Mouse (Mus musculus) forebrain, embryonic 15.5 days (tissue): ENCODE data around the gene Fam170b. TPM values are rescaled to one million over a fixed set of nuclear protein-coding genes. Genes with fewer than 3 reads are reported as not detected.
A peak's percentile ranks its signal among the peaks of the same experiment; 100 is the strongest.

Experiments
- ATAC-seq: fragments of 200-750 bp; cut with Nextera tagmentation; replicated peaks from 2 replicates; pipeline ENCODE4 v1.8.0; 2017; ENCODE audit warnings: mild to moderate bottlenecking, moderate TSS enrichment, moderate library complexity
- H3K27ac ChIP-seq: fragments of 300-500 bp; sonication (generic); replicated peaks from 2 replicates; pipeline ENCODE4 v1.5.1; 2015; ENCODE audit warnings: mild to moderate bottlenecking, inconsistent platforms
- H3K27me3 ChIP-seq: fragments of 300-500 bp; sonication (generic); 2 replicates; pipeline ENCODE4 v1.6.1; 2015; ENCODE audit warnings: inconsistent platforms
- H3K36me3 ChIP-seq: fragments of 300-500 bp; sonication (generic); 2 replicates; pipeline ENCODE4 v1.6.1; 2015; ENCODE audit warnings: mild to moderate bottlenecking, inconsistent platforms
- H3K4me1 ChIP-seq: fragments of 300-500 bp; sonication (generic); 2 replicates; pipeline ENCODE4 v1.6.1; 2015; ENCODE audit warnings: inconsistent platforms
- H3K4me2 ChIP-seq: fragments of 300-500 bp; sonication (generic); replicated peaks from 2 replicates; pipeline ENCODE4 v1.6.1; 2015; ENCODE audit warnings: mild to moderate bottlenecking, inconsistent platforms
- H3K4me3 ChIP-seq: fragments of 300-500 bp; sonication (generic); 2 replicates; pipeline ENCODE4 v1.5.1; 2015; ENCODE audit warnings: mild to moderate bottlenecking, inconsistent platforms
- H3K9ac ChIP-seq: fragments of 300-500 bp; sonication (generic); replicated peaks from 2 replicates; pipeline ENCODE4 v1.6.1; 2015; ENCODE audit warnings: mild to moderate bottlenecking, inconsistent platforms
- H3K9me3 ChIP-seq: fragments of 300-500 bp; sonication (generic); 2 replicates; pipeline ENCODE4 v1.6.1; 2016; ENCODE audit warnings: inconsistent platforms
- WGBS: fragments of 180-500 bp; shearing (Covaris S2); methylation state at CpG from one replicate; pipeline ENCODE4 v1.1.7; 2015; ENCODE audit warnings: mixed read lengths; 5-methylcytosine and 5-hydroxymethylcytosine counted together
- polyA plus RNA-seq: library from polyadenylated mRNA; unstranded; fragments of >200 nt; fragmentation: Nextera tagmentation; extraction: Ambion mirVana; gene quantifications from 2 replicates; pipeline ENCODE4 v1.2.1, GENCODE M21; 2015

The Fam170b gene
- polyA plus RNA-seq, 1 experiment from 2014 or later = not detected

GRCm38 (mm10) chr14:32812429-32812828, 21.3 kb upstream of the Fam170b start:
- Histone ChIP-seq H3K4me1 (no peaks in the 10 kb centered on the region), H3K4me3 (no peak overlapping the region), H3K9ac (no peak overlapping the region), H3K27me3 (no peaks in the 10 kb centered on the region), H3K4me2 (no peak overlapping the region), H3K9me3 (no peaks in the 10 kb centered on the region), H3K36me3 (no peaks in the 10 kb centered on the region), H3K27ac (no peak overlapping the region)
- no peak for ATAC-seq
- WGBS = 59% methylated on average over 6 of the region's 6 CpGs

GRCm38 (mm10) chr14:32814961-32815360, 18.8 kb upstream of the Fam170b start:
- Histone ChIP-seq H3K27ac (no peak overlapping the region), H3K4me1 (no peaks in the 10 kb centered on the region), H3K4me2 (no peak overlapping the region), H3K36me3 (no peaks in the 10 kb centered on the region), H3K4me3 (no peak overlapping the region), H3K27me3 (no peaks in the 10 kb centered on the region), H3K9me3 (no peaks in the 10 kb centered on the region), H3K9ac (no peak overlapping the region)
- ATAC-seq = no peak
- 60% methylated on average over 4 of the region's 4 CpGs for WGBS

- no peak for ATAC-seq
- H3K9ac ChIP-seq = no peak overlapping the region
Observed at GRCm38 (mm10) chr14:32816533-32816932, 17.2 kb upstream of the Fam170b start.

GRCm38 (mm10) chr14:32817258-32817657, 16.5 kb upstream of the Fam170b start:
- Histone ChIP-seq H3K4me2 (no peak overlapping the region), H3K36me3 (no peaks in the 10 kb centered on the region), H3K4me3 (no peak overlapping the region), H3K9ac (no peak overlapping the region), H3K27ac (no peak overlapping the region), H3K4me1 (no peaks in the 10 kb centered on the region), H3K9me3 (no peaks in the 10 kb centered on the region), H3K27me3 (no peaks in the 10 kb centered on the region)
- 54% methylated on average over 7 of the region's 7 CpGs for WGBS
- no peak for ATAC-seq

More at GRCm38 (mm10) chr14:32816533-32816932, 17.2 kb upstream of the Fam170b start:
- no peaks in the 10 kb centered on the region for H3K27me3 ChIP-seq
- no peak overlapping the region for H3K4me2 ChIP-seq
- H3K4me1 ChIP-seq = no peaks in the 10 kb centered on the region
- no peak overlapping the region for H3K4me3 ChIP-seq
- 86% methylated on average over 4 of the region's 4 CpGs for WGBS
- H3K27ac ChIP-seq = no peak overlapping the region
- no peaks in the 10 kb centered on the region for H3K9me3 ChIP-seq
- H3K36me3 ChIP-seq = no peaks in the 10 kb centered on the region

DNA sequence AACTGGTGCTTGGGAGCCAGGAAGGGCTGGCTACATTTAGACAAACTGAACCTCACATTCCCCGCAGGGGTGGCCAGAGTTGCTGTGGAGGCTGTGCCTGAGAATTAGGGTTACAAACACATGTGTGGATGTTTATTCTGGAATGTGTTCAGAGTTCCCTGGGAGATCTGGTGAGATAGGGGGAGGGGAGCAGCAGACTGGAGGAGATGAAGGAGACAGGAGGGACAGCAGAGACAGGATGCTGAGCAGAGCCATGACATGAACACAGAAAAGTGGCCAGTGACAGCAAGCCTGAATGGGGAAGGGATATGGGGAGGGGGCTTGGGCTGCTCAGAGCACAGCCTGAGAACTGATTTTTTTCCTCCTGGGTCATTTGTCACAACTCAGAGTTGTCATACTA, 14.5 kb upstream of the Fam170b start:
- Histone ChIP-seq H3K4me1 (no peaks in the 10 kb centered on the region), H3K4me3 (no peak overlapping the region), H3K4me2 (no peak overlapping the region), H3K27ac (no peak overlapping the region), H3K27me3 (no peaks in the 10 kb centered on the region), H3K9me3 (no peaks in the 10 kb centered on the region), H3K36me3 (no peaks in the 10 kb centered on the region), H3K9ac (no peak overlapping the region)
- ATAC-seq = no peak
- 76% methylated on average over 1 of the region's 1 CpGs for WGBS

GRCm38 (mm10) chr14:32822812-32823211, 10.9 kb upstream of the Fam170b start:
- H3K36me3 ChIP-seq = no peaks in the 10 kb centered on the region
- no peak overlapping the region for H3K27ac ChIP-seq
- H3K27me3 ChIP-seq = no peaks in the 10 kb centered on the region
- no peak overlapping the region for H3K4me2 ChIP-seq
- ATAC-seq = no peak
- WGBS = 84% methylated on average over 4 of the region's 4 CpGs
- H3K4me1 ChIP-seq = peaks cover 4% of the 10 kb centered on the region; the same call in 1 of the 2 replicates
- no peak overlapping the region for H3K9ac ChIP-seq
- H3K4me3 ChIP-seq = no peak overlapping the region
- no peaks in the 10 kb centered on the region for H3K9me3 ChIP-seq

- ATAC-seq = no peak
- WGBS = 94% methylated on average over 3 of the region's 3 CpGs
- H3K9ac ChIP-seq = no peak overlapping the region
- H3K4me1 ChIP-seq = peaks cover 4% of the 10 kb centered on the region; the same call in 1 of the 2 replicates
- no peaks in the 10 kb centered on the region for H3K9me3 ChIP-seq
- H3K27ac ChIP-seq = no peak overlapping the region
- no peak overlapping the region for H3K4me3 ChIP-seq
- H3K36me3 ChIP-seq = no peaks in the 10 kb centered on the region
- no peak overlapping the region for H3K4me2 ChIP-seq
- no peaks in the 10 kb centered on the region for H3K27me3 ChIP-seq
Observed at GRCm38 (mm10) chr14:32823861-32824260, 9.9 kb upstream of the Fam170b start.

DNA sequence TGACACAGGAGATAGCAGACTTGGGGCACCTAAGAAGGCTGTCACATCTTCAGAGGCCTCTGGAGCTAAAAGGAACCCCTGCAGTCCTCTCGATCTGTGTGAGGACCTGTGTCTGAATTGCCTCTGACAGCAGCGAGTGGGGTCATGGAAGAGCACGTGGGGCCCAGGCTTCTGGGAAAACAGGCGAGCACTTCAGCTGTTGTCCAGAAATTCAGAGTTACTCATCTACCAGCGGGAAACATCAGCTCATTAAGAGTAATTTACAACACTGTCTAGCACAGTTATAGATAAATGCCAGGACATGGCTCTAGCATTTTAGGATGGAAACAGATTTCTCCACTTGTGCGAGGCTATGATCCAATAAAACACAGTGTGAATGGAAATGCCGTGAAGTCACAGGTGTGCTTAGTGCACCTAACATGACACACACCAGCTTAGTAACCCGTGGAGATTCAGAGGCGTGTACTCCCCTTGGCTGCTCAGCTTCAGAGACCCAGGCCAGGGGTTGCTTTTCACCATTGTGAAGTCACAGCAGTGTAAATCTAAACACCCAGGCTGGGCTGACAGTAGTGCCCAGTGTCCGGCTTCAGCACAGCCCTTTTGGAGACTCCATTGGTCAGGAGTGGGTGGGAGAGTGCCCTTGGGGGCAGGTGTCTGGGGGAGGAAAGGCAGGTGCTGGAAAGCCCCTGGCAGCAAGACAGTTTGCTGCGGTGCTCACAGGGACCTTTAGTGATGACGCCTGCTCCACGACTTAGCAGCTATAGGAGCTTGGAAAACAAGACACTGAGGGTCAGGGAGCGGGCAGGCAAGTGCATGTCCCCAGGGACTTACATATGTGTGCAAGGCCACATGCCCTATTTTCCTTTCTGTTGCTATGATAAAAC, 9.3 kb upstream of the Fam170b start:
- H3K27ac ChIP-seq = no peak overlapping the region
- no peak overlapping the region for H3K9ac ChIP-seq
- 66% methylated on average over 14 of the region's 14 CpGs for WGBS
- no peak for ATAC-seq
- no peak overlapping the region for H3K4me3 ChIP-seq
- H3K36me3 ChIP-seq = no peaks in the 10 kb centered on the region
- no peaks in the 10 kb centered on the region for H3K27me3 ChIP-seq
- no peaks in the 10 kb centered on the region for H3K9me3 ChIP-seq
- H3K4me1 ChIP-seq = peaks cover 4% of the 10 kb centered on the region; the same call in 1 of the 2 replicates
- no peak overlapping the region for H3K4me2 ChIP-seq

- Histone ChIP-seq H3K4me3 (no peak overlapping the region), H3K9me3 (no peaks in the 10 kb centered on the region), H3K36me3 (no peaks in the 10 kb centered on the region), H3K9ac (no peak overlapping the region), H3K27ac (no peak overlapping the region), H3K4me2 (no peak overlapping the region), H3K4me1 (peaks cover 4% of the 10 kb centered on the region; the same call in 1 of the 2 replicates), H3K27me3 (no peaks in the 10 kb centered on the region)
- 8% methylated on average over 11 of the region's 11 CpGs for WGBS
- 0 out of 2 replicates have a peak, but pooled peaks have one; percentile 35 for ATAC-seq
Observed at GRCm38 (mm10) chr14:32825426-32826032, 8.2 kb upstream of the Fam170b start.

DNA sequence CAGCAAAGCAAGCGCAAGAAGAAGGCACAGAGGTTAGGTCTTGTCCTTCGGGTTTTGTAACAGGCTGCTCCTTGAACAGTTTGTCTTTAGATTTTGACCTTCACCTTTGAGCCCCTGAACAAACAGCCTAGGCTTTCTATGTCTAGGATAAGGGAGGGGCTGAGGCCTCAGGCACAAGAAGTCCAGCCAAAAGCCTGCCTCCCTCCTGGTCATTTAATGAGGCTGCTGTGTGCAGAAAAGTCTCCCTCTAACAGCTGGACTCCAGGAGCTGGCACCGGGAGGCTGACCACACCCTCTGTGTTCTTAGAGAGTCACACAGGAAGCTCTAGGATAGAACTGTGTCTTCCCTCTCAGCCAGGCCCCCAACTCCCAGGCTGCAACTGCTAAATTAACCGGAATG, 6.6 kb upstream of the Fam170b start:
- H3K4me1 ChIP-seq = peaks cover 4% of the 10 kb centered on the region; the same call in 1 of the 2 replicates
- no peaks in the 10 kb centered on the region for H3K27me3 ChIP-seq
- H3K36me3 ChIP-seq = no peaks in the 10 kb centered on the region
- no peak overlapping the region for H3K4me3 ChIP-seq
- WGBS = 71% methylated on average over 4 of the region's 4 CpGs
- no peak overlapping the region for H3K27ac ChIP-seq
- ATAC-seq = no peak
- no peaks in the 10 kb centered on the region for H3K9me3 ChIP-seq
- H3K9ac ChIP-seq = no peak overlapping the region
- no peak overlapping the region for H3K4me2 ChIP-seq

GRCm38 (mm10) chr14:32827994-32828650, 5.6 kb upstream of the Fam170b start:
- peaks cover 4% of the 10 kb centered on the region; the same call in 1 of the 2 replicates for H3K4me1 ChIP-seq
- H3K27me3 ChIP-seq = no peaks in the 10 kb centered on the region
- no peak overlapping the region for H3K9ac ChIP-seq
- H3K4me3 ChIP-seq = no peak overlapping the region
- H3K27ac ChIP-seq = no peak overlapping the region
- ATAC-seq = no peak
- WGBS = 48% methylated on average over 6 of the region's 6 CpGs
- no peak overlapping the region for H3K4me2 ChIP-seq
- H3K9me3 ChIP-seq = no peaks in the 10 kb centered on the region
- H3K36me3 ChIP-seq = no peaks in the 10 kb centered on the region

DNA sequence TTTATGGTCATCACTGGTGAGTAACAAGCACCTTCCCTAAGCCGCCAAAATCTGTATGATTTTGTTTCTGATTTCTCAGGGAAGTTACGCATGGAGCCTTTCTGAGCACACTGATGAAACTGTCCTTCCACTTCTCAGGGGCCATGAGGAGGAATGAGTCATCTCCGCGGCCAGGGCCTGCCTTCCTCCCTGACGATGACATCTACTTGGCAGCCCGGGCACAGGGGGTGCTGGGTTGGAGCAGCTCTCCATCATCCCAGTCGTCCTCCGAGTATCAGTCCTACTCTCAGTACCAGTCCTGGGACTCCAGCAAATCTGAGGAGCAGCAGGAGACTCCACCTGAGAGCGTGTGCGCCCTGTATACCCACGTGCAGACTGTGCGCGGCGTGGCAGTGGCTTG, 1.4 kb downstream of the Fam170b start:
- H3K27me3 ChIP-seq = no peaks in the 10 kb centered on the region
- no peaks in the 10 kb centered on the region for H3K4me1 ChIP-seq
- no peak overlapping the region for H3K9ac ChIP-seq
- H3K27ac ChIP-seq = no peak overlapping the region
- no peaks in the 10 kb centered on the region for H3K9me3 ChIP-seq
- no peak overlapping the region for H3K4me3 ChIP-seq
- no peak overlapping the region for H3K4me2 ChIP-seq
- 87% methylated on average over 14 of the region's 14 CpGs for WGBS
- ATAC-seq = no peak
- H3K36me3 ChIP-seq = no peaks in the 10 kb centered on the region
